ENCODE assay signal across 7 mouse cellular contexts in genomic region chr7:36695276-36695675, GRCm38 (mm10). TPM values are rescaled to one million over a fixed set of nuclear protein-coding genes. Genes with fewer than 3 reads are reported as not detected.
DNase-seq lines count a peak whose midpoint lies in the region; ATAC-seq and TF ChIP-seq lines count a peak whose summit lies in the region.

No protein-coding gene starts in this region.

- peak overlapping the region; percentile 81 for H3K4me3 ChIP-seq in lung, embryonic 15.5 days
- peak overlapping the region; percentile 74 for H3K4me3 ChIP-seq in forebrain, embryonic 12.5 days (replicated peaks)
- H3K4me3 ChIP-seq in limb, embryonic 12.5 days (replicated peaks), result peak overlapping the region; percentile 84
- H3K4me3 ChIP-seq in small intestine, adult 2 months (ENCODE audit: low read depth, low read length), result peak overlapping the region; percentile 70

- peak overlapping the region; percentile 95 for H3K4me2 ChIP-seq in lung, embryonic 15.5 days
- H3K4me2 ChIP-seq in forebrain, embryonic 12.5 days, result peak overlapping the region; percentile 99
- H3K4me2 ChIP-seq in limb, embryonic 12.5 days, result peak overlapping the region; percentile 99

- peak overlapping the region; percentile 79 for H3K9ac ChIP-seq in lung, embryonic 15.5 days
- peak overlapping the region; percentile 82 for H3K9ac ChIP-seq in forebrain, embryonic 12.5 days
- peak overlapping the region; percentile 83; the same call in 1 of the 2 replicates for H3K9ac ChIP-seq in limb, embryonic 12.5 days (replicated peaks)

- ATAC-seq in lung, embryonic 15.5 days (ENCODE audit: borderline replicate concordance, extremely low read depth, low FRiP score, low TSS enrichment), result no peak
- ATAC-seq in forebrain, embryonic 12.5 days (ENCODE audit: low FRiP score), result no peak
- no peak for ATAC-seq in limb, embryonic 12.5 days (ENCODE audit: insufficient number of reproducible peaks, insufficient read depth, low FRiP score, low TSS enrichment, low read depth)
- no peak for ATAC-seq in inflammation-experienced regulatory T-cells, adult 6 months

- H3K27ac ChIP-seq in lung, embryonic 15.5 days, result peak overlapping the region; percentile 97; the same call in 1 of the 2 replicates
- H3K27ac ChIP-seq in forebrain, embryonic 12.5 days, result no peak overlapping the region
- 0 out of 2 replicates have a peak overlapping the region, but pooled peaks have one; percentile 89 for H3K27ac ChIP-seq in limb, embryonic 12.5 days
- peak overlapping the region; percentile 76 for H3K27ac ChIP-seq in small intestine, adult 2 months (ENCODE audit: insufficient read depth, low read depth, low read length)

- peaks cover 59% of the 10 kb centered on the region for H3K27me3 ChIP-seq in lung, embryonic 15.5 days
- peaks cover 60% of the 10 kb centered on the region for H3K27me3 ChIP-seq in forebrain, embryonic 12.5 days
- H3K27me3 ChIP-seq in limb, embryonic 12.5 days, result peaks cover 57% of the 10 kb centered on the region
- peaks cover 17% of the 10 kb centered on the region; the same call in 1 of the 2 replicates for H3K27me3 ChIP-seq in small intestine, adult 2 months (ENCODE audit: control insufficient read depth, insufficient read depth, low read length)

- DNase-seq in lung, postnatal 10 days, result no peak
- no peak for DNase-seq in layer of hippocampus, postnatal 10 days (ENCODE audit: low spot score in 2 of 2)

- no peak for TF ChIP-seq POLR2A in small intestine, adult 2 months (IDR thresholded peaks at IDR 0.05; ENCODE audit: low read depth, low read length)

- no peak for TF ChIP-seq CTCF in small intestine, adult 2 months (IDR thresholded peaks at IDR 0.05; ENCODE audit: extremely low read depth, insufficient read length, insufficient replicate concordance, low read depth, low read length)

- 1% methylated on average over 25 of the region's 25 CpGs for WGBS in lung, embryonic 15.5 days
- WGBS in forebrain, embryonic 12.5 days, result under 1% methylated on average over 25 of the region's 25 CpGs
- WGBS in limb, embryonic 12.5 days, result under 1% methylated on average over 25 of the region's 25 CpGs
- 6% methylated on average over 25 of the region's 25 CpGs for WGBS in small intestine, adult 2 months

- H3K4me1 ChIP-seq in lung, embryonic 15.5 days, result peaks cover 58% of the 10 kb centered on the region
- H3K4me1 ChIP-seq in forebrain, embryonic 12.5 days, result peaks cover 45% of the 10 kb centered on the region
- H3K4me1 ChIP-seq in limb, embryonic 12.5 days (replicated peaks), result peaks cover 35% of the 10 kb centered on the region
- H3K4me1 ChIP-seq in small intestine, adult 2 months (ENCODE audit: control insufficient read depth, insufficient read depth, insufficient read length, low read length), result peaks cover 3% of the 10 kb centered on the region

- H3K9me3 ChIP-seq in lung, embryonic 15.5 days, result no peaks in the 10 kb centered on the region
- no peaks in the 10 kb centered on the region for H3K9me3 ChIP-seq in forebrain, embryonic 12.5 days
- no peaks in the 10 kb centered on the region for H3K9me3 ChIP-seq in limb, embryonic 12.5 days

- no peaks in the 10 kb centered on the region for H3K36me3 ChIP-seq in lung, embryonic 15.5 days
- H3K36me3 ChIP-seq in forebrain, embryonic 12.5 days (replicated peaks), result no peaks in the 10 kb centered on the region
- H3K36me3 ChIP-seq in limb, embryonic 12.5 days, result no peaks in the 10 kb centered on the region
- no peaks in the 10 kb centered on the region for H3K36me3 ChIP-seq in small intestine, adult 2 months (ENCODE audit: control insufficient read depth, insufficient read depth, low read length)

RNA-seq across cellular contexts. Expression of gene Tshz3, which starts 2.6 kb away (rescaled TPM):
- 10.0 and 10.9 TPM in 2 replicates for polyA plus RNA-seq in lung, embryonic 15.5 days (2015; fragmentation: Nextera tagmentation; extraction: Ambion mirVana)
- polyA plus RNA-seq in forebrain, embryonic 12.5 days (2016; fragmentation: Nextera tagmentation; extraction: Ambion mirVana), result 9.9 and 12.6 TPM in 2 replicates
- 10.4 and 10.8 TPM in 2 replicates for polyA plus RNA-seq in limb, embryonic 12.5 days (2016; fragmentation: Nextera tagmentation; extraction: Ambion mirVana)
- 1.3 and 2.2 TPM in 2 replicates for polyA plus RNA-seq in small intestine, adult 2 months (2012; rRNA removed)
- under 1 TPM in 1 of 3 experiments, not detected in 2; 0.14 TPM for polyA plus RNA-seq in inflammation-experienced regulatory T-cells, adult 6 months (2017; shearing (Covaris generic))
- total RNA-seq in layer of hippocampus, postnatal 10 days (2021), result 10 to 100 TPM; 20.0 to 25.9 TPM
